Mouse (Mus musculus) forebrain, postnatal 0 days (tissue): ENCODE results near the gene Snrnp70. TPM values are rescaled to one million over a fixed set of nuclear protein-coding genes. Genes with fewer than 3 reads are reported as not detected.
"Not testable (repeated sequence)": the region's sequence is repeated elsewhere in the genome, so short reads cannot be mapped to it uniquely, and the experiment has no call there.

ENCODE experiments used
- ATAC-seq: fragments of 200-750 bp; cut with Nextera tagmentation; 2 replicates; pipeline ENCODE4 v1.8.0; 2017; ENCODE audit warnings: mild to moderate bottlenecking, moderate library complexity
- DNase-seq: peaks from one replicate; pipeline ENCODE4 v3.0.0-alpha.2; 2015
- H3K27ac ChIP-seq: fragments of 300-500 bp; sonication (generic); 2 replicates; pipeline ENCODE4 v1.5.1; 2014; ENCODE audit warnings: low read depth, mild to moderate bottlenecking, antibody characterized with exemption, low read length, moderate library complexity, mixed read lengths
- H3K27me3 ChIP-seq: fragments of 300-500 bp; sonication (generic); 2 replicates; pipeline ENCODE4 v1.6.1; 2014; ENCODE audit warnings: mild to moderate bottlenecking, low read length, mixed read lengths; ENCODE audit not compliant: insufficient read depth
- H3K36me3 ChIP-seq: fragments of 300-500 bp; sonication (generic); 2 replicates; pipeline ENCODE4 v1.6.1; 2014; ENCODE audit warnings: mild to moderate bottlenecking, moderate library complexity; ENCODE audit not compliant: insufficient read depth
- H3K4me1 ChIP-seq: fragments of 300-500 bp; sonication (generic); 2 replicates; pipeline ENCODE4 v1.6.1; 2014; ENCODE audit warnings: antibody characterized with exemption; ENCODE audit not compliant: insufficient read depth
- H3K4me2 ChIP-seq: fragments of 300-500 bp; sonication (generic); 2 replicates; pipeline ENCODE4 v1.6.1; 2014; ENCODE audit warnings: low read depth, mild to moderate bottlenecking, moderate library complexity
- H3K4me3 ChIP-seq: fragments of 300-500 bp; sonication (generic); 2 replicates; pipeline ENCODE4 v1.5.1; 2014; ENCODE audit warnings: low read depth, low read length, mixed read lengths
- H3K9ac ChIP-seq: fragments of 300-500 bp; sonication (generic); 2 replicates; pipeline ENCODE4 v1.6.1; 2014; ENCODE audit warnings: mild to moderate bottlenecking
- H3K9me3 ChIP-seq: fragments of 300-500 bp; sonication (generic); 2 replicates; pipeline ENCODE4 v1.6.1; 2016; ENCODE audit warnings: low read length
- CTCF ChIP-seq: sonication (generic); IDR thresholded peaks from 2 replicates; pipeline ENCODE4 v1.5.1; 2016; ENCODE audit warnings: antibody characterized with exemption, control low read depth, low read depth
- WGBS: fragments of 180-500 bp; shearing (Covaris S2); extraction: QIAGEN DNeasy Blood & Tissue Kit; methylation state at CpG from one replicate; pipeline ENCODE4 v1.1.7; 2014; 5-methylcytosine and 5-hydroxymethylcytosine counted together
- polyA plus RNA-seq: library from polyadenylated mRNA; unstranded; fragments of >200 nt; fragmentation: Nextera tagmentation; extraction: Ambion mirVana; gene quantifications from 2 replicates; pipeline ENCODE4 v1.2.1, GENCODE M21; 2015
- total RNA-seq: library from RNA; depleted of rRNA; stranded (reverse); fragments of >200 nt; gene quantifications from 2 replicates; pipeline ENCODE4 v1.2.3, GENCODE M21; 2014

Snrnp70 gene
- total and polyA plus RNA-seq, 2 experiments from 2014 or later, result 124 to 310 TPM

DNA sequence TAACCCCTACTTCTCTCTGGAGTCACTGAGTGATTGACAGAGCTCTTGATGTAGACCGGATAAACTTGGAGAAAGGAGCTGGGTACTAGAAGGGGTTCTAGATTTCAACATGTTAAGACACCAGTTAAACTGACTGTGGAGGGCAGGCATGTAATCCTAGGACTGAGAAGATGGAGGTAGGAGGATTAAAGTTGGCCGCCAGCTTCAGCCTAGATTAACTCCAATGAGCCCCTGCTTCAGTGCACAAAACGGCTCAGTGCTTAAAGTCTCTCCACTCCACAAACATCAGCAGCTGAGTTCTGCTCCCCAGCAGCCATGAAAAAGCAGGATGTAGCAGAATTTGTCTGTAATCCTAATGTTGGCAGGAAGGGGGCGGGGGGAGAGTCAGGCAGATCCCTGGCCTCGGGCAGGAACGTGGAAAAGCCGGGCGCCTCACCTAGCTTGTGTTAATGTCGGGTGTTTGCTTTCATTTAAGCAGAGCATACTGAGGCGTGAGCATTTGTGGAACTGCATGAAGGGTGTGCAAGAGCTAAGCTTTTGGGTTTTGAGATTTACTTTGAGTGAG, 6.1 kb upstream of the Snrnp70 start:
- DNase-seq, result no peak
- H3K27me3 ChIP-seq, result peaks cover 18% of the 10 kb centered on the region
- H3K4me1 ChIP-seq, result no peaks in the 10 kb centered on the region
- H3K4me2 ChIP-seq, result no peak overlapping the region
- H3K9ac ChIP-seq, result no peak overlapping the region
- WGBS, result 71% methylated on average over 10 of the region's 10 CpGs
- no peak for ATAC-seq
- no peaks in the 10 kb centered on the region for H3K36me3 ChIP-seq
- TF ChIP-seq CTCF, result no peak
- H3K9me3 ChIP-seq, result no peaks in the 10 kb centered on the region
- no peak overlapping the region for H3K4me3 ChIP-seq
- no peak overlapping the region for H3K27ac ChIP-seq

DNA sequence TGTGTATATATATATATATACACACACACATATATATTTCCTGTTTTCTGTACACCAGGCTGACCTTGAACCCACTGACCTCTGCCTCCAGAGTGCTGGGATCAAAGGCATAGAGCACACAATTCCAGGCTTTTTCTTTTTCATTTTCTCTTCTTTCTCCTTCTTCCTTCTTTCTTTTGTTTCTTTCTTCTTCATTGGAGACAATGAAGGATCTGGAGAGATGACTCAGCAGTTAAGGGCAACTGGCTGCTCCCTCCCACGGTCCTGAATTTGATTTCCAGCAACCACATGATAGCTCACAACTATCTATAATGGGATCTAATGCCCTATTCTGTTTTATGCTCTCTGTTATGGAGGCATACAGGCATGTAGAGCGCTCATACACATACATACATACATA, 1.2 kb upstream of the Snrnp70 start:
- no peak overlapping the region for H3K9ac ChIP-seq
- H3K36me3 ChIP-seq, result peaks cover 7% of the 10 kb centered on the region
- ATAC-seq (no peak), DNase-seq (no peak)
- WGBS, result 72% methylated on average over 2 of the region's 2 CpGs
- TF ChIP-seq CTCF, result no peak
- H3K4me3 ChIP-seq, result no peak overlapping the region
- H3K4me2 ChIP-seq, result no peak overlapping the region
- peaks cover 14% of the 10 kb centered on the region for H3K4me1 ChIP-seq
- no peaks in the 10 kb centered on the region for H3K27me3 ChIP-seq
- no peaks in the 10 kb centered on the region for H3K9me3 ChIP-seq
- H3K27ac ChIP-seq, result no peak overlapping the region

DNA sequence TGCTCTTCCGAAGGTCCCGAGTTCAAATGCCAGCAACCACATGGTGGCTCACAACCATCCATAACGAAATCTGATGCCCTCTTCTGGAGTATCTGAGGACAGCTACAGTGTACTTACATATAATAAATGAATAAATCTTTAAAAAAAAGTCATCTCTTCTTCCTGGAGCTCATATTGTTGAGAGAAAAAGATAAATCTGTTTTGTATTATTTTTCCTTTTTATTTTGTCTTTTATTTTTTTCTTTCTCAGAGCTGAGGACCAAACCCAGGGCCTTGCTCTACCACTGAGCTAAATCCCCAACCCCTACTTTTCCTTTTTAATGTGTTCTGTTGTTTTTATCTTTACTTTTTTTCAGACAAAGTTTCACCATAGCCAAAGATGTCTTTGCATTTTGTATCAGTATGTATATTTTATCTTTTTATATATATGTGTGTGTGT, 814 bp upstream of the Snrnp70 start:
- Histone ChIP-seq H3K27ac (peak overlapping the region; percentile 81), H3K4me1 (peaks cover 14% of the 10 kb centered on the region), H3K36me3 (peaks cover 11% of the 10 kb centered on the region), H3K4me3 (peak overlapping the region; percentile 90), H3K4me2 (peak overlapping the region; percentile 55)
- peak; percentile 41 for TF ChIP-seq CTCF
- peak; percentile 59 for ATAC-seq
- not testable (repeated sequence) for H3K27me3 ChIP-seq, H3K9ac ChIP-seq, H3K9me3 ChIP-seq, DNase-seq
- 3% methylated on average over 3 of the region's 3 CpGs for WGBS

DNA sequence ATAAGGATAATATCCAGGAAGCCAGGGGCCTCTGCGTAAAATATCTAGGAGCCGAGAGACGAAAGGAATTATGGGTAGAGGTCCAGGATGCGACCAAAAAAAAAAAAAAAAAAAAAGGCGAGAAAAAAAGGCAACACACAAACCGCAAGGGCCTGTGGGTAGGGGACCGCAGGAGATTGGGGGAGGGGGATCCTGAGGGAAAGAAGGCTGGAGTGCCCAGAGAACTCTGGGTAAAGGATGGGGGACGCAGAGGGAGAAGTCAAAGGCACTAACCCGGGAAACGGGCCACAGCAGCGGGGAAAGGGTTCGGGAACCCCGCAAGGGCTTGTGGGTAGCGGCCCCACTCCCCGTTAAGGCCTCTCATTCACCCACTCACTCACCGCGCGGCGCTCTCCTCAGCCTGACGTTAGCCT, 407 bp downstream of the Snrnp70 start:
- peak overlapping the region; percentile 85 for H3K4me2 ChIP-seq
- ATAC-seq, result peak; percentile 67
- H3K4me1 ChIP-seq, result peaks cover 14% of the 10 kb centered on the region
- peak overlapping the region; percentile 80 for H3K9ac ChIP-seq
- 0% methylated on average over 19 of the region's 20 CpGs for WGBS
- peaks cover 21% of the 10 kb centered on the region for H3K36me3 ChIP-seq
- no peaks in the 10 kb centered on the region for H3K27me3 ChIP-seq
- peak overlapping the region; percentile 99 for H3K27ac ChIP-seq
- no peak for DNase-seq
- H3K4me3 ChIP-seq, result peak overlapping the region; percentile 90
- no peaks in the 10 kb centered on the region for H3K9me3 ChIP-seq
- no peak for TF ChIP-seq CTCF

DNA sequence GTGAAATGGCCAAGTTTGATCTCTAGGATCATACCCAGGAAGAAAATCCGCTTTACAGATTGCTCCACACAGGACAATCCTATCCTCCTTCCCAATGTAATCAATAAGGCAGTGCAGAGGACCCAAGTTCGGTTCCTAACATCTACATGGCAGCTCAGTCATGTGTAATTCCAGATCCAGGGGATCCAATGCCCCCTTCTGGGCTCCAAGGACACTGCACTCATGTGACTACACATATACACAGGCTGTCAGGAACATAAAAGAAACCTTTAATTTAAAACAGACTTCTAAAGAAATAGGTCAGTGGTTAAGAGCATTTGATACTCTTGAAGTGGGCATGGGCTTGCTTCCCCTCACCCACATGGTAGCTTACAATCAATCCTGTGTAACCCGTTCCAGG, 9.5 kb downstream of the Snrnp70 start:
- H3K4me1 ChIP-seq, result no peaks in the 10 kb centered on the region
- ATAC-seq (no peak), DNase-seq (no peak)
- H3K4me2 ChIP-seq, result no peak overlapping the region
- WGBS, result 93% methylated on average over 3 of the region's 3 CpGs
- TF ChIP-seq CTCF, result peak; percentile 34
- H3K4me3 ChIP-seq, result no peak overlapping the region
- H3K27me3 ChIP-seq, result no peaks in the 10 kb centered on the region
- H3K9ac ChIP-seq, result no peak overlapping the region
- no peaks in the 10 kb centered on the region for H3K9me3 ChIP-seq
- H3K27ac ChIP-seq, result no peak overlapping the region
- H3K36me3 ChIP-seq, result peaks cover 96% of the 10 kb centered on the region

DNA sequence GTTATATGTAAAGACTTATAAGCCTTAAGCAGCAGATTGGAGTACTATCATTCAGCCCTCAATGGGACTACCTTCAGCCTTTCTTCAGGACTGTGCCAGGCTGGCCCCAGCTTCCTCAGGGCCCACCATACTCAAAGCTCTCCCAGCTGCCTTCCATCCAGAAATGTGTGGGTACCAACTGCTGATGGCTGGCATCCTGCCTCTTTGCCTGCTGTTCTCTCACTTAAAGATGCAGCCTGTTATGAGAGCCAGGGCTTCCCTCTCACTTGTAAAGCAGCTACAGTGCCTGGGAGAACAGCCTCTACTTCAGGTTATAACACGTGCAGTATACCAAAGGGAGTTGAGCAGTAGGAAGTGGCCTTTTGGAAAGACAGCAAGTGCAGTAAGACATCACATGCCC, 19.5 kb downstream of the Snrnp70 start:
- Histone ChIP-seq H3K27me3 (no peaks in the 10 kb centered on the region), H3K27ac (no peak overlapping the region), H3K9me3 (no peaks in the 10 kb centered on the region), H3K4me3 (no peak overlapping the region), H3K36me3 (peaks cover 76% of the 10 kb centered on the region), H3K4me1 (no peaks in the 10 kb centered on the region), H3K9ac (no peak overlapping the region), H3K4me2 (no peak overlapping the region)
- no peak for TF ChIP-seq CTCF
- DNase-seq (no peak), ATAC-seq (0 out of 2 replicates have a peak, but pooled peaks have one; percentile 9)
- WGBS, result 62% methylated on average over 1 of the region's 1 CpGs

DNA sequence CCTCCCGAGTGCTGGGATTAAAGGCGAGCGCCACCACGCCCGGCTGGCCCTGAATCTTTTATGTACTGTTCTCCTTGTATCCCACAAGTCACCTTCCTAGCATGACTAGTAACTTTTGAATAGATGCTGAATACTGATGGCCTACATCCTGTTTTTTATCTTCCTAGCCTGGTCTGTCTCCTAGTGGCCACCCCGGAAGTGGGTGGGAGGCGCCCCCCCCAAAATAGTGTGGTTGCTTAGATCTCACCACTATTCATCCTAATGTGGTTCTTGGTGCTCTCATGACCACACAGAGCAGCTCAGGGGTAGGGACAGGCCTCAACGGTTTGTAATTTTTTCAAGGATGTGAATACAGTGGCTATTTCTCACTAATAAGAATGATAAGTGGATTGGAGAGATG, 20.9 kb downstream of the Snrnp70 start:
- H3K27ac ChIP-seq, result no peak overlapping the region
- TF ChIP-seq CTCF, result no peak
- no peaks in the 10 kb centered on the region for H3K4me1 ChIP-seq
- no peaks in the 10 kb centered on the region for H3K9me3 ChIP-seq
- H3K27me3 ChIP-seq, result no peaks in the 10 kb centered on the region
- no peak overlapping the region for H3K4me2 ChIP-seq
- peaks cover 62% of the 10 kb centered on the region for H3K36me3 ChIP-seq
- ATAC-seq (no peak), DNase-seq (no peak)
- H3K9ac ChIP-seq, result no peak overlapping the region
- no peak overlapping the region for H3K4me3 ChIP-seq
- 92% methylated on average over 8 of the region's 8 CpGs for WGBS

DNA sequence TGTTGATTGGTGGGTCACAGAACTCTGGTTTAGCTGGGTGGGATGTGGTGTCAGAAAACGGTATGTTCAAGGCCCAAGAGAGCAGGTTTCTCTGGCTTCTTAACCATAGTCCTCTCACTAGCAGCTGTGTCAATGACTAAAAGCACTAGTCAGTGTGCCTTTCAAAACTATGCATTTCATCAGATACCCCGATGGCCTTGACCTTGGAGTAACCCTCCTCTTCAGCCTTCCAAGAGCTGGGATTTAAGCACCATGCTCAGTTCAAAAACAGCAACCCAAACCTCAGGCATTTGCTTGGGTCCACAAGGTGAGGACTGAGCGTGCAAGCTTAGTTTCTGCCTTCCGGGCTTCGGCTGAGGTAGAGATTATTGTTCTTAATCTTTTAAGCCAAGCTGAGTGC, 23.2 kb downstream of the Snrnp70 start:
- no peak for TF ChIP-seq CTCF
- Histone ChIP-seq H3K27ac (no peak overlapping the region), H3K4me3 (no peak overlapping the region), H3K9me3 (no peaks in the 10 kb centered on the region), H3K4me1 (peaks cover 7% of the 10 kb centered on the region), H3K4me2 (no peak overlapping the region), H3K9ac (no peak overlapping the region), H3K36me3 (peaks cover 41% of the 10 kb centered on the region), H3K27me3 (no peaks in the 10 kb centered on the region)
- DNase-seq (no peak), ATAC-seq (no peak)
- 84% methylated on average over 5 of the region's 5 CpGs for WGBS
